Mouse (Mus musculus) ovary, postnatal 10 days (tissue): ENCODE data around the gene Tecta.

Experiments used
- DNase-seq: peaks from one replicate; pipeline ENCODE4 v3.0.0; 2022; ENCODE audit warnings: low spot score

Tecta gene

DNA sequence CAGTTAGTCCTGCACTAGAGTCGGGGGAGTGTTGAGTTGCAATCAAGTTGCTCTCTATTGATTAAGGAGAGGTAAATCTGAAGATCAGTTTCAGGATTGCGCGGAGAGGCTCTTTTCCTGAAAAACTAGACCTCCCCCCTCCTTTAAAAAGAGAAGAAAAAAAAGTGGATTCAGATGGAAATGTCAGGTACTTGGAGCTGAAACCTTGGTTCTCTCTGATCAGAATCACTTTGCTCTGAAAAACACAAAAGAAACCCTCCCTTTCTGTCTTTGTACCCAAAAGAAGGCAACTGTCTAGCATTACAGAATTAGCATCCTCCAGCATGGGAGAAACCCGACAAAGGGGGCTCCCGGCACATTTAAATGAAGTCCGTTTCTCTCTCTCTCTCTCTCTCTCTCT, at the start of gene Tecta:
Gene Tecta, minus strand, starts transcription at position 101 of the 400 bp plus-strand sequence.
- no peak for DNase-seq

DNA sequence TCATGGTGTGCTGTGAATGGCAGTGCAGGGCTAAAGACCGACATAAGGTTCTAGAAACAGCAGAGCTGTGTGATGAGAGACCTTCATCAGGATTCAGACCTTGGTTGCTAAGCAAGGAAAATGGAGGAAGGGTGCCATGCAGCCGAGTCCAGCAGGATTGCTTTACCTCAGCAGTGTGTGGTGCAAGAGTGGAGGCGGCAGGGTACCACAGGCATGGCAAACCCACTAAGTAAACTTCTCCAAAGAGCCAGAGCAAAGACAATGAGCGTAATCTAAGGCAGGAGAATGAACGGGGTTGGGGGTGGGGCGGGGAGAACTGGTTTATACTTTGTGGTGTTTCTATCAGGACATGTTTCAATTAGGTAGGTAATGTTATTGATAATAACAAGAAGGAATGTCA, 49.3 kb upstream of the Tecta start:
- no peak for DNase-seq

DNA sequence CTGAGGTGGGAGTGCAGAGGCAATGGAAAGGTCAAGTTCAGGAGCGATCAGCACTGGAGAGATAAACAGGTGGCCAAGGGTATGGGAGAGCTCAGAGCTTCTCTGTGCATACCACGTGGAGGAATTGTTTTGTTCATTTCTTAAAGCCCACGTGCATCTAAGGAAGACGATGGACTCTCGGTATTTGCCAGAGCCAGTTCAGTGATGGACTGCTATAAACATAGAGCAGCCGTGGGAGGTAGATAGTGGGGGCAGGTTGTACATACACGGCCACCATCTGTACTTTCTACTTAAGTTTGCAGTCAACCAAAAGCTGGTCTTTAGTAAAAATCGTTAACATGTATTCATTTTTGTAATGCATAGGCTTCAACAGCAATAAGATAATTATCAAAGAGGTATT, 42.4 kb upstream of the Tecta start:
- DNase-seq, result no peak

DNA sequence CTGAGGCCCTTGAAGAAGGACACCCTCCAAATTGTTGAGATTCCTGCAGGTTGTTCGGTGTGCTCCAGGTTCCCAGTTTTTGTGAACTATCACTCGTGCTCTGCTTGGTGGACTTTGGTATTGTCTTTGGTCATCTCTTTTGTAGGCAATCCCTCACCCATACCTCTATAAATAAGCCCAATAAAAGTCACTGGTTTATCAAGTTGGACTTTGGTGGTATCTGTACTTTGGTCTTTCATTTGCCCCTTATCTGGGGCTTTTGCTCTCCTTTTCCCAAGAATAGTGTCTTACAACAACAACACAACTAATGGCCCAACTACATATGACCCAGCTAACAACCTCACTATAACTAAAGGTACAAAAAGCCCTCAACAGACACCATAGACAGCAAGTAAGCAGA, 41.5 kb upstream of the Tecta start:
- DNase-seq, result no peak

DNA sequence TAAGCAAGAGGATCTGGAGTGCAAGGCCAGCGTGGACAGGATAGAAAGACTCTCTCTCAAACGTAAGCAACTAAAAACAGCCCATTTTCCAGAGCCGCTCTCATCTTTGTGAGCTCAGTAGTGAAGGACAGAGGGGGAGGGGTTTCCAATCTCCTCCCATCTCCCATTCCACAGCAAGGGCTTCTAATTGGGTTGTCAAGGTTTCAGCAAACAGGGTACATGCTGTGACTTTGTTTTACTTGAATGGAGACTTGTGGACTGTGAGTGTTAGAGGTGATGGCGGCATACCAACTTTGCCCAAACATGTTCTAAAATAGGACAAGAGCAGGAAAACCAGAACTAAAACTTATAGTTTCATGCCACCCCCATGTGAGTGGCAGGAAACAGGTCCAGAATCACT, 39.7 kb upstream of the Tecta start:
- no peak for DNase-seq

DNA sequence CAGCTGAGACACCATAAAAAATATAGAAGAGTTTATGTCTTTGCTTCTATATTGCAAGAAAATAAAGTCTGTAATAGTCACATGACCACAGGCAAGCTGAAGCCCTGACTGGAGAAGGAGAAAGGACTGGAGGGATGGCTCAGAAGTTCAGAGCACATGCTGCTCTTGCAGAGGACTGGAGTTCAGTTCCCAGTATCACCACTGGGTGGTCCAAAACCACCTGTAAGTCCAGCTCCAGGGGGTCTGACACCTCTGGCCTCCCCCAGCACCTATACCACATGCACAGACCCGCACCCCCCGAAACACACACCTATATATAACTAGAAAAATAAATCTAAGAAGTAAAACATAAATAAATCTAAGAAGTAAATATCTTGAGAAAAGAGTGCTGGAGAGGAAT, 32.4 kb upstream of the Tecta start:
- DNase-seq, result no peak

DNA sequence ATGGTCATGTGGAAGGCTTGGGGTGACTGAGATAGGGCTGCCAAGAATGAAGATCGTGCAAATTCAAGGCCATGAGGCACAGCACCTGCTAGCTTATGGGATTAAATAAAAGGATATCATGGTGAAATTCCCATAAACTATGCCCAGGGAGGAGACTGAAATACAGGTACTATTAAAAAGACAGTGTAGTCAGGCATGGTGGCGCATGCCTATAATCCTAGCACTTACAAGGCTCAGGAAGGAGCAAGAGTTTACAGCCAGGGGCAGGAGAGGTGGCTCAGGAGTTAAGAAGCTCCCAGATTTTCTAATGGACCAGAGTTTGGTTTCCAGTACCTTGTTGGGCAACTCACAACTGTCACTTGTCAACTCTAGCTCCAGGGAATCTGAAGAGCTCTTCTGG, 31.9 kb upstream of the Tecta start:
- no peak for DNase-seq

DNA sequence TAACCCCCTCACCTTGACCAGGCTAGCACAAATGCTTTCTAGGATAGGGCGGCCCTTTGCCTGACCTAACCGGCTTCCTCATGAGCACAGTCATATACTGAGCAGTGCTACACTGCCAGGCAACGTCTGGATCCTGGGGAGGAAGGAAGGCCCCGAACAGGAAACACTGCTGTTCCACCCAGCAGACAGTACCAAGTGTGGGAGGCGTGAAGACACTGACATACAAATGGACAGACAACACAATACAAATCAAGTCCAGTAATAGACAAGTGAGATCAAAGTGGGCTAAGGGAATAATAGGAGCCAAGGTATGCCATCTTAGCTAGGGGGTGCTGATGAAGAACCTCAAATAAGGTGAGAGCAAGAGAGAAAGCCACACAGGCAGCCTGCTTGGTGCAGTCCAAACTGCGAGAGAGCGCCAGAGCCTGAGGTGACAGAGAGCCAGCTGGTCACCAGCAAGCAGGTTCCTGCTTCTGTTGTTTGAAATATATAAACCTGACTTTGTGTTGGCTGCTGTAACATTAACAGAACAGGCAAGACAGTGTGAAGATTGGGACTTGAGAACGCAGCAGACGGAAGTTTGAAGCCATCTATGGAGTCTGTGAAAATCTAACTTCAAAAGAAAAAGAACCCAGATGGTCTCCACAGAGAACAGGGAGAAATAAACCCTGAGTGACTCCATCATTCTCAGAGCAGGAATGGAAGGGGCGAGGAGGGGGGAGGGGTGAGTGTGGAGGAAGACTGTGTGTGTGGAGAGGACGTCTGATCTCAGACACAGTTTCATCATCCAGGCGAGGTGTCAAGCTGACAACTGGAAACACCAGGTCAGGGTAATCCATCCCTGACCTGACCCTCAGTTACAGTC, 28.6 kb upstream of the Tecta start:
- DNase-seq, result no peak

DNA sequence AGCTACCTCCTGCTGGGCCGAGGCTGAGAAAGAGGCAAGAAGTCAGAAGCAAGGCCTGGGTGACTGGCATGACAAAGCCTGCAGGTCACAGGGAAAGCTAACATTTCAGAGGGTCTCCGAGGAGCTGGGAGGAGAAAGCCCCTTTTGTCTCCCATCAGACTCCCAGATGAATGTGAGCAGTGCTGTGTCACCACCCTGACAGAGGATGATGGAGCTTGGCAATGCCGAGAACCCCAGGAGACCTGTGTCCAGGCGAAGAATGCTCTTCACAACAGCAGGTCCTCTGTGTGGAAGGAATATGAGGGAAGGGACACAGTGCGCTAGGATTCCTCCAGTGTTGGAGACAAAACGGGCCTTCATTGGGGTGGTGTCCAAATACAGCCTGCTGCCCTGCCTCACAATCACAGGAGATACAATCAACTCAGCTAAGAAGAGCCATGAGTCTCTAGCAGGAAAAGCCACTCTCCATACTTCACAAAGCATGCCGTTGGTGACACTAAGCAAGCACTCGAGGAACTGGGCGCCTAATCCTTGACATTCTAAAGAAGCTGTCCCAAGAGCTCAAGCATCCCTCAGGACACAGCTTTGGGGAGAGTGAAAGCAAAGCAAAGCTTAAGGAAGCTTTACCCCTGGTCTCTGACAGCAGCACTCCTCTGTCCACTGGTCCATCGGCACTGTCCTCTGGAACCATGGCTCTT, 27.1 kb upstream of the Tecta start:
- no peak for DNase-seq

DNA sequence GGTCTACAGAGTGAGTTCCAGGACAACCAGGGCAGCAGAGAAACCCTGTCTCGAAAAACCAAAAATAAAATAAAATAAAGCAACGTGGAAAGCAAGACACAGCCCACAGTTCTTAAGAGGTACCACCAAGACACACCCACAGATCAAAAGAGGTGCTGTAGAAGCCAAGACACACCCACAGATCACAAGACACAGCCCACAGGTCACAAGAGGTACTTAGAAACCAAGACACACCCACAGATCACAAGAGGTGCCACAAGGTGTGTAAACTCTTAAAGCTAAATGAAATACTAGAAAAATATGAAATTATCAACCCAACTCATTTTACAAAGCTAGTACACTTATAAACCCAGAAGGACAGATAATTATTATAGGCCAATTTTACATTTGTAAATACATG, 23.9 kb upstream of the Tecta start:
- DNase-seq, result no peak

DNA sequence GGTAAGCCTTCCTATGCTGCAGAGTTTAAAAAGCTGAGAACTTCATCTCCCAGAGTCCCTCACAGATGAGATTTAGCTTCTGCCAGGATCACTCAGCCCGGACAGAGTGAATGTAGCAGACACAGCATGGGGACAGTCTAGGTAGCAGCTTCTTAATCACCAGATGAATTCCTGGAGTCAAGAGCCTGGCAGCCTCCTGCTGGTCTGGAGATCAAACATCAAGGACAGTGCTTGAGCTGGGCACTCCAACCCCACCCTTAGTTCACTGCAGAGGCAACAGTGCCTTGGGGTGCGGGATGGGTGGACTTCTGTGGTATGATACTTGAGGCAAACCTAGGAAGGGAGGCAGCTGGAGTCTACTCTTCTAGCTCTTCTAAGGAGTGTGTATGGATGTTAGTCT, 20.0 kb upstream of the Tecta start:
- DNase-seq, result no peak

DNA sequence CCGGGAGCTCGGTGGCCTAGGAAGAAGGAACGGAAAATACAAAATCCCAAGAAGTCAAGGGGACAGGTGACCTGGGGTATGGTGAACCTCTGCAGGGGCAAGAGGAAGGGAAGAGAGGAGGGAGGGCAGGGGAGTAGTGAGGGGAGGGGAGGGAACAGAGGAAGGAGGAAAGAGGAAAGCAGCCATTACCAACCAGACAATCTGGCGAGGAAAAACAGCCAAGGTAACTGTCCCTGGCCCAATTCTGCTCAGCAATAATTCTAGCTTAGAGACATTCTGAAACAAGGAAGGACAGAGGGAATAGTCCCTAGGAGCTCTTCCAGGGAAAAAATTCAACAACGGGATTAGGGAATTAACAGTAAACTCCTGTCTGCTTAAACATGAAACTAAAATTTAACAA, 19.1 kb upstream of the Tecta start:
- no peak for DNase-seq

DNA sequence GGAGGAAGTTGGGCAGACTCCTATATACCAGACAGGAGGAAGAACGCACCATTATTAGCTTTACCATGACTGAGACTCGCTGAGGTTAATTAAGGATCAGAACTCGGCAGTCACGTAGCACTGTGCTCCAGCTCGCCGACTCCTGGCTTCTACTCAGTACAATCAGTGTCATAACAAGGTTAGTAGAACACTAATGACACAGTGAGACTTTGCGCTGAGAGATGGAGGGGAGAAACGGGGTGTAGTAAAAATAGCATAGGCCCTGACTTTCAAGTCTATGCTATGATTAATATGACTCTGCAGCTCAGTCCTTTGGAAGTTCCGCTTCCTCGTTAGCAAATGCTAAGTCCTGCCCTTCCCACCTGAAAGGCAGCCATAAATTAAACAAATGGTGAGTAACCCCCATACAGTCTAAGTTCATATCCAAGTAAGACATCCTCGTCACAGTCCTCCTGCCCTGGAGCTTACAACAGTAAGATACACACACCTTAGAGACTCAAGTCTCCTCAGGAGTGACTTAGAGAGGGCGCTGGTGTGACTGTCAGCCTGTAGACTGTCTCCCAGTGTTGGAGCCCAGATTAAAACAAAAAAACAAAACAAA, 17.7 kb upstream of the Tecta start:
- DNase-seq, result no peak

DNA sequence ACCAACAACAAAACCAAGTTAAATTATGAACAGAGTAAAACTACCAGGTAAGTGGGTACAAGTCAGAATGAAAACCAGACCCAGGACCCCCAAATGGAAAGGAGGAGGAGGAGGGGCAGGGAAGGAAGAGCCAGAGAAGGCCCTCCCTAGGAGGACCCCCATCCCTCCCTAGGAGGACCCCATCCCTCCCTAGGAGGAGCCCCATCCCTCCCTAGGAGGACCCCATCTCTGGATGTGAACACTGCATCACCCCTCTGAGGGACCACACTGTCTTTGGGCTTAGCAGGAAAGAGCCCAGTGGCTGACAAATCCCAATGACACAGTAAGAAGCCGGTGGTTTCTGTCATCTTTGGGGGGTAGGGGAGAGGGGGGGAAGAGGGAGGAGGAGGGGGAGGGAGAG, 15.5 kb upstream of the Tecta start:
- DNase-seq, result no peak

DNA sequence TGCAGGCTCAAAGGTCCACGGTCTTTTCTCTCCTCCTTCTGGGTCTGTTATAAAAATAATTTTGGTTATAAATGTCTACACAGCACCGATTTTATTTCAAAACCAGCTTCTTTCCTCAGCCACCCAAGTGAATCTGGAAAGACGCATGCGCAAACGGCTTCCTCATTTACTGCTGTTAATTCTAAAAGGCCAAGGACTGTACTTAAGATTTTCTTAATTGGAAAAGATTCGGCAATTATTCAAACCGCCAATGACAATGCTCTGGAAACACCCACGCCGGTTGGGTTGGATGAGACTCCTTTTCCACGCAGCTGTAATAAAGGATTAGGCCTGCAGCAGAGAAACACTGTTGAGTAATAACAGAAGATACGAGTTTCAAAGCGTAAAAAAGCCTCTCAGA, 13.6 kb upstream of the Tecta start:
- DNase-seq, result no peak

DNA sequence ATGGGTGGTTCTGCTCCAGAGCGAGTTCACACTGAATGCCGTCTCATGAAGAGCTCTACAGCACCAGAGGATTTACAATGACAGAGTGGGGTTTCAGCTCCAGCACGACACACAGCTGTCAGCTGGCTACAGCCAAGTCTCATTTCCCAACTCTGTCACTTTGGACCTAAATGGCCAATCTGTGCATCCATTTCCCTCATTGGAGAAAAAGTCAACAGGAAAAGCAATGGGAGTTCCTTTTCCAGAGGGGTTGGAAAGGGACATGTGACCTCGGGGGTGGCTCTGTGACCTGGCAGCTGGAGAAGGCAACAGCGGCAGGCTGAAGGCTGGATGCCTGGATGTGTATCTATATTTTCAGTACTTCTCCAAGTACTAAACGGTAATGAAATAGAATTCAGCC, 11.6 kb upstream of the Tecta start:
- DNase-seq, result no peak

DNA sequence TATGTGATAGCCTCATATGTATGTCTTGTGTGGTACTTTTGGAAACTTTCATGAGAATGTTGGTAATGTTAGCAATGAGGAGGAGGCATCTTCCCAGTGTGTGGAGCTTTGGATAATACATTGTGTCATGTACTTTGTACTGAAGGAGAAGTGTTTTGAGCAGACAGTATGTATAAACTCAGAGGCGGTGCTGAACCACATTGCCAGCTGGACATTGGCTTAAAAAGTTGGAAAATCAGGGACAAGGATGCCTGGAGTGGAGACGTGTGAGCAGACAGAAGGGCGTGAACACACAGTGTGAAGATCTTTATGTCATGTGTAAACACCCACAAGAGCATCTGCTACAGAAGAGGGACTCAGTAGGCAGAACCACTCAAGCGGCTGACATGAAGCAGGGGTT, 6.0 kb upstream of the Tecta start:
- DNase-seq, result no peak

DNA sequence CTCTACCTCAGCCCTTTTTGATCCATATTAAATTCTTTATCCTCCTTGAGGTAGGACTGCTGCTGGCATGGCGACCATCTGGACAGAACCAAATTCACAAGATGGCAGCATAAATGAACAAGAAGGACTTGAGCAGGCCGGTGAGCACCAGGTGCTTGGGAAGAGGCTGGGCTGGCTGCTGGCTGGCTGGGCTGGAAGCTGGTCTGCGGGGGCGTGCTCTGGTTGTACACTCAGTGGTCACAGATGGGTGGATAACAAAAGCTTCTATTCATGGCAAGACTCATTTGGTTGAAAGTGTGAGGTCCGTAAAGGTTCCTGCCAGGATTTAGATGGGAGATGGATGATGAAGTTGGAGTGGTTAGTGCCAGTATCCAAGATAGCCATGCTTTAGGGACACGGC, 1.8 kb upstream of the Tecta start:
- DNase-seq, result no peak

DNA sequence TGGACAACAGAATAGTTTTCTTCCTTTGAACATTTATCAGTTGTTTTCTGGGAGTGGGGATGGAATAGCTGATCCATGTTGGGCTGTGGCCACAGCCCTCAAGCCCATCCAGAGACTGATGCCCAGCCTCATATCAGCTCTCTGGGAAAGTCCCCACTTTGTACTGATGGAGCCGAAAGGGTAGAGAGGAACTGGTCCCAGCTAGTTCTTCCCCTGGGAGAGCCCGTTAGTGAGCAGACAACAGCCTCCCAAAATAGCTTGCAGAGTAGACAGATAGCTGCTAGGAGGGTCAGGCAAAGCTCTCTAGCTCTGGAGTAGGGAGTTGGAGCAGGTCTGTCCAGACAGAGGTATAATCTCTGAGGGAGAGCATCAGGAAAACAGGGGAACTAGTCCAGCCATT, 3.6 kb downstream of the Tecta start:
- DNase-seq, result no peak

DNA sequence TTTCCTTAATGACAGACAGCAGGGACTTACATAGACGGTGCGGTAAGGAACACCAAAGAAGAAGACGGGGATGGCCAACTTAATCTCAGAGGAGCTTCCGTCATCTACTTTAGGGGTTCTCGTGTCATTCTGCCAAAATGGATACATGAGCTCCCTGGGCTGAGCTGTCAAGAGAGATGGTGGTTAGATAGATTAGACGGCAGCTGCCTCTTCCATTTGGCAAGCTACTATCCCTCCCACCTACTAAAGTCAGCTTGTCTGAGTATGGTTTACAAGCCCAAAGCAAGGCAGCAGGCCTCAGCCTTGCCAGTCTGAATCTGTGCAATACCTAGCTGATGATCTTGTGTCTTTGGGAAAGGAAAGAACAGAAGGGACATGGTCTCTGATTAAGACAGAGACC, 4.8 kb downstream of the Tecta start:
- DNase-seq, result no peak

DNA sequence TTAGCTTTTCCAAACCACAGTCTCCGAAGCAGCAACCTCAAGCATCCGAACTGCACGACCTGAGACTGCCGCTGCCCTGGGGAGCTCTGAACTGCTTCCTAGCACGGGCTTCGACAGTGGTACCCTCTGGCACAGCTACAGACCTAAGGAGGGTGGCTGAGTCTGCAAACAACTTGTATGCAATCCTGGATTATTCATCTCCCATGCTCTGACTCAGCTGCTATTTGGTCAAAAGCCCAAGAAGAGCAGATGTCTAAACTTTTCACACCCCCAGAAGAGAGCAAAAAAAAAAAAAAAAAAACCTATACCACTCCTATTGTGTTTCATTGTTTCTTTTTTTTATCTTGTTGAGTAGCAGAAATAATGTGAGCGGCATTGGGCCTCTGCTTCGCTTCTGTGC, 5.4 kb downstream of the Tecta start:
- no peak for DNase-seq

DNA sequence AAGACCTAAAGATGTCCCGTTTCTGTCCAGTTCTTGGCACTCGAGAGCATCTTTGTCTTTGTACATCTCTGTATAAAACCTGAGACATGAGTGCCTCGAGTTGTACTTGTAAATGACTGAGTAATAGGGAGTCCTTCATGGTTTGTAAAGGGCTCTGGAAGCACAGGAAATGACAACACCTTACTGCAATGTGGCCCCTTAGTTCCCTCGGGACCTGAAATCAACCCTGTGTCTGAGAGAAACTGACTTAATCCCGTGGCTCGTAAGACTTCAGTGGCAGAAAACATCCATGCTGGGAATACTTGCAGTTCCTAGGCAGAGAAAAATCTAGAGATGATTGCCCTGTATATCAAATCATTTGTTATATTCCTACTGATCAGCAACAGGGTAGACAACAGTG, 6.8 kb downstream of the Tecta start:
- DNase-seq, result no peak

DNA sequence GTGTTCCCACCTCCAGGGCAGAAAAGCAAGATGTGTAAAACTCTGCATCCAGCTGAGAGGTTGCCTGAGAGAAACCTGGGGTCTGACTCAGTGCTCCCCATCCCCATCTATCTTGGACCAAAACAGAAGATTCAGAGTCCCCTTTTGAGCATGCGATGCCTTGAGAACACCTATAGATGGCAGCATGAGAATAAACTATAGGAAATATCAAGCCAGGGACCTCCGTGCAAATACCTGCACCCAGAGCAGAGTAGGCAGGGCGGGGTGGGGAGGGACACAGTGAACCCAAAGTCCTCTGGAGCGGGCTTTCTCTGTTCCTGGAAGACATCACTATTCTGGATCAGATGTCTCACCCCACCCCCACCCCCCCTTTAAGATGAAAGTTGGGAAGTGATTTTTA, 11.2 kb downstream of the Tecta start:
- DNase-seq, result no peak
